Mouse (Mus musculus) erythroblast, embryonic 14.5 days (primary cell): ENCODE data around the gene Cers5. TPM values are rescaled to one million over a fixed set of nuclear protein-coding genes. Genes with fewer than 3 reads are reported as not detected.

Source experiments
- H3K27me3 ChIP-seq: 2 replicates; pipeline ENCODE4 v1.6.1; 2012; ENCODE audit warnings: inconsistent platforms; ENCODE audit not compliant: control insufficient read depth
- H3K36me3 ChIP-seq: 2 replicates; pipeline ENCODE4 v1.6.1; 2012; ENCODE audit warnings: mild to moderate bottlenecking, inconsistent platforms; ENCODE audit not compliant: control insufficient read depth
- H3K4me1 ChIP-seq: 2 replicates; pipeline ENCODE4 v1.6.1; 2012; ENCODE audit warnings: inconsistent platforms; ENCODE audit not compliant: control insufficient read depth
- H3K4me3 ChIP-seq: replicated peaks from 2 replicates; pipeline ENCODE3; 2012; ENCODE audit warnings: moderate library complexity, mild to moderate bottlenecking, inconsistent platforms
- H3K9me3 ChIP-seq: 2 replicates; pipeline ENCODE4 v1.6.1; 2012; ENCODE audit warnings: low read length, inconsistent platforms, mixed read lengths; ENCODE audit not compliant: control insufficient read depth
- GATA1 ChIP-seq: IDR thresholded peaks from 2 replicates; pipeline ENCODE4 v1.6.1; 2012; ENCODE audit warnings: low read length, inconsistent platforms, mixed read lengths
- TAL1 ChIP-seq: IDR thresholded peaks from 3 replicates; pipeline ENCODE4 v1.6.1; 2012; ENCODE audit warnings: low read length, inconsistent platforms, mixed read lengths
- polyA plus RNA-seq: library from polyadenylated mRNA; stranded (reverse); fragments of >175 nt; gene quantifications from 2 replicates; pipeline ENCODE4 v1.2.3, GENCODE M21; 2012

The Cers5 gene
- polyA plus RNA-seq, 1 experiment: 0.04 TPM

GRCm38 (mm10) chr15:99715982-99716746, 56.5 kb downstream of the Cers5 start:
- Histone ChIP-seq H3K36me3 (peaks cover 29% of the 10 kb centered on the region), H3K4me3 (no peak overlapping the region), H3K4me1 (peaks cover 12% of the 10 kb centered on the region), H3K9me3 (no peaks in the 10 kb centered on the region), H3K27me3 (no peaks in the 10 kb centered on the region; the same call in 1 of the 2 replicates)
- no peak for TF ChIP-seq TAL1
- no peak for TF ChIP-seq GATA1

- Histone ChIP-seq H3K27me3 (no peaks in the 10 kb centered on the region; the same call in 1 of the 2 replicates), H3K36me3 (peaks cover 37% of the 10 kb centered on the region), H3K4me1 (peaks cover 12% of the 10 kb centered on the region), H3K9me3 (no peaks in the 10 kb centered on the region), H3K4me3 (no peak overlapping the region)
- TF ChIP-seq TAL1 (no peak), GATA1 (no peak)
Measured at GRCm38 (mm10) chr15:99715361-99715865, 57.3 kb downstream of the Cers5 start.

- H3K36me3 ChIP-seq: peaks cover 42% of the 10 kb centered on the region
- H3K4me3 ChIP-seq: no peak overlapping the region
- no peak for TF ChIP-seq TAL1
- no peak for TF ChIP-seq GATA1
- no peaks in the 10 kb centered on the region for H3K9me3 ChIP-seq
- no peaks in the 10 kb centered on the region for H3K27me3 ChIP-seq
- H3K4me1 ChIP-seq: peaks cover 12% of the 10 kb centered on the region
Measured at GRCm38 (mm10) chr15:99714858-99715257, 57.8 kb downstream of the Cers5 start.

GRCm38 (mm10) chr15:99714206-99714605, 58.5 kb downstream of the Cers5 start:
- H3K4me1 ChIP-seq: peaks cover 12% of the 10 kb centered on the region
- H3K36me3 ChIP-seq: peaks cover 49% of the 10 kb centered on the region
- H3K9me3 ChIP-seq: no peaks in the 10 kb centered on the region
- no peaks in the 10 kb centered on the region for H3K27me3 ChIP-seq
- no peak for TF ChIP-seq GATA1
- no peak for TF ChIP-seq TAL1
- H3K4me3 ChIP-seq: no peak overlapping the region

- Histone ChIP-seq H3K4me3 (no peak overlapping the region), H3K36me3 (peaks cover 55% of the 10 kb centered on the region), H3K4me1 (peaks cover 12% of the 10 kb centered on the region), H3K9me3 (no peaks in the 10 kb centered on the region), H3K27me3 (no peaks in the 10 kb centered on the region)
- TF ChIP-seq TAL1 (no peak), GATA1 (no peak)
Measured at GRCm38 (mm10) chr15:99713569-99713968, 59.1 kb downstream of the Cers5 start.

GRCm38 (mm10) chr15:99712666-99713559, 59.8 kb downstream of the Cers5 start:
- Histone ChIP-seq H3K36me3 (peaks cover 62% of the 10 kb centered on the region), H3K4me3 (no peak overlapping the region), H3K9me3 (no peaks in the 10 kb centered on the region), H3K27me3 (no peaks in the 10 kb centered on the region), H3K4me1 (peaks cover 12% of the 10 kb centered on the region)
- TF ChIP-seq GATA1: no peak
- no peak for TF ChIP-seq TAL1

- Histone ChIP-seq H3K4me1 (peaks cover 12% of the 10 kb centered on the region), H3K4me3 (no peak overlapping the region), H3K9me3 (no peaks in the 10 kb centered on the region), H3K36me3 (peaks cover 72% of the 10 kb centered on the region), H3K27me3 (no peaks in the 10 kb centered on the region)
- no peak for TF ChIP-seq TAL1
- TF ChIP-seq GATA1: no peak
Measured at GRCm38 (mm10) chr15:99711491-99711890, 61.2 kb downstream of the Cers5 start.

- H3K27me3 ChIP-seq: no peaks in the 10 kb centered on the region
- peaks cover 80% of the 10 kb centered on the region for H3K36me3 ChIP-seq
- H3K4me3 ChIP-seq: no peak overlapping the region
- H3K4me1 ChIP-seq: peaks cover 7% of the 10 kb centered on the region
- no peak for TF ChIP-seq GATA1
- H3K9me3 ChIP-seq: no peaks in the 10 kb centered on the region
Measured at GRCm38 (mm10) chr15:99710221-99711190, 62.2 kb downstream of the Cers5 start.

GRCm38 (mm10) chr15:99708176-99708575, 64.5 kb downstream of the Cers5 start:
- H3K4me3 ChIP-seq: no peak overlapping the region
- peaks cover 9% of the 10 kb centered on the region for H3K4me1 ChIP-seq
- H3K9me3 ChIP-seq: no peaks in the 10 kb centered on the region
- H3K36me3 ChIP-seq: peaks cover 82% of the 10 kb centered on the region
- no peaks in the 10 kb centered on the region for H3K27me3 ChIP-seq
- no peak for TF ChIP-seq GATA1
